Mouse (Mus musculus): ENCODE results near the gene Tm9sf2.
A peak's percentile ranks its signal among the peaks of the same experiment; 100 is the strongest.

GRCm38 (mm10) chr14:122104881-122105280, 2.0 kb upstream of the Tm9sf2 start:
- TF ChIP-seq POLR2A (IDR thresholded peaks at IDR 0.05; ENCODE audit: borderline replicate concordance, control insufficient read depth, low read depth, low read length) (peak; percentile 66; the same call in 1 of the 2 replicates), CTCF (IDR thresholded peaks at IDR 0.05; ENCODE audit: control insufficient read depth, insufficient read depth, low read length) (no peak)

Measured in bone marrow, adult 2 months (tissue).